Mouse (Mus musculus) inflammation-experienced regulatory T-cells, adult 6 months (primary cell): Measurements from ENCODE around the gene Mfap3. TPM values are rescaled to one million over a fixed set of nuclear protein-coding genes. Genes with fewer than 3 reads are reported as not detected.
"Not testable (repeated sequence)": the region's sequence is repeated elsewhere in the genome, so short reads cannot be mapped to it uniquely, and the experiment has no call there.

ENCODE experiments used
- ATAC-seq: one replicate; pipeline ENCODE4 v1.8.0; 2017
- polyA plus RNA-seq, 3 experiments: library from polyadenylated mRNA; unstranded; fragments of 100-300 nt; shearing (Covaris generic); gene quantifications; one replicate each; pipeline ENCODE4 v1.2.1; 2017

The Mfap3 gene
- polyA plus RNA-seq, 3 experiments from 2014 or later, result 32.1 to 45.2 (median 40.2) TPM

DNA sequence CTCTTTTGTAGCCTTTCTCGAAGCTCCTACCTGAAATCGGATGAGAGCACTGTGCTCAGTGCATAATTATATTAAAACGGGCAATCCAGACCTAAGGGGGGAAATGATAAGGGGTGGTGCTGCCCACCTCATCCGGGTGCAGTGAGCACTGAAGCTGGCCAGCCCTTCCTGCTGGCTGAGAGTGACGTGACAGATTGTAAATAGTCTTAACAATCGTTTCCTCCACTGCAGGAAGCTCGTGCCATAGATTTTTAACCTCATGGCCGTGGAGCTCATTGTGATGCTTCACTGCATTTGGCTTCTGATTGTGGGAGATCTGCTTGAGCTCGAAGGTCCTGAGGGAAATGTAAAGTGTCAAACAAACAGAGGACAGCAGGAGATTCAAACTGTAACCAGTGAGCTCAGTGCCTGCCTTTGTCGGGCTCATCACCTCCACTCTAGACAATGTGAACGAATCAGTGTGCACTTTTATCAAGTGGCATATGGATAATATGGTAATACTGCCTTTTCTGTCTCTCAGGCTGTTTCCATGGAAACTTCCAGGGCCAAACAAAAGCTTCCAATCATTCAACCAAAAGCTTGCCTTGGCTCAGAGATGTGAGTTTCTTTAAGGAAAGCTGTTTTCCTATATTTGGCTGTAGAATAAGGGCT is 13.0 kb downstream of the Mfap3 start:
- ATAC-seq, result no peak

DNA sequence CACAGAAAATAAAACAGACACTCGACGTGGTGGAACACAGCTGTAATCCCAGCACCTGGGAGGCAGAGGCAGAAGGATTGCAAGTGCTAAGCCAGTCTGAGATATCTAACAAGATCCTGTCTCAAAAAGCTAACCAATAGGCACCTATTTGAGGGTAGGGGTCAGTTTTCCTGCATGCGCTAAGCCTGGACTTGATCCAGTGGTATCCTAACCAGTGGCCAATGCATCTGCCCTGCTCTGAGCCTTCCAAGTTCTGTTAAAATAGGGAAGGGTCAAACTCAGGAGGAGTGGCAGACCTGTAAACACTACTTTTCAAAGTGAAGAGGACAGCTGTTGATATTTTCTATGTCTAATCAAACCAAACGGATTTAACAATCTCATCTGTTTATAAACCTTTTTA is 13.8 kb downstream of the Mfap3 start:
- ATAC-seq, result no peak

- ATAC-seq, result no peak
Observed at GRCm38 (mm10) chr11:57535912-57536311, 17.4 kb downstream of the Mfap3 start.

DNA sequence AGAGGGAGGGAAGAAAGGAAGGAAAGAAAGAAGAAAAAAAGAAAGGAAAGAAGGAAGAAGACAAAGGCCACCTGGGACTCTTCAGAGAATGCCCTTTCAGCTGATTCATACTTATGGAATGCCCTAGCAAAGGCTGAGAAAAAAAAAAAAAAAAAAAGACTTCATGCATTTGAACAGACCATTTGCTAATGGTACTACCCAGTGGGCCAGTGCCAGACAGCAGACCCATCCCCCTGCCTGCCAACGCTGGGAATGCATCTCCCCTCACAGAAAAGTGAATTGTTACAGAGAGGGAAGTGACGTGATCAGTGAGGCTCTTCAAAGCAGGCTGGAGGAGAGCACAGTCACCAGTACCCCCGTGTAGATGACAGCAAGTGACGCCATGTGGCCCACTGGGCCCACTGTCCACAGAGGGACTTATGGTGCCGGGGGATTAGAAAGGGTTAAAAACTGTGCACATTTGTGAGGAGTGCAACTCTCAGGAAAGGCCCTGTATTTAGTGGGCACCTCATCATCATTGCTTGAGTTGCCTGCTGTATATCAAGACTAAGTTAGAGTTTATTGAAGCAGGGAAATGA is 21.5 kb downstream of the Mfap3 start:
- ATAC-seq, result no peak

DNA sequence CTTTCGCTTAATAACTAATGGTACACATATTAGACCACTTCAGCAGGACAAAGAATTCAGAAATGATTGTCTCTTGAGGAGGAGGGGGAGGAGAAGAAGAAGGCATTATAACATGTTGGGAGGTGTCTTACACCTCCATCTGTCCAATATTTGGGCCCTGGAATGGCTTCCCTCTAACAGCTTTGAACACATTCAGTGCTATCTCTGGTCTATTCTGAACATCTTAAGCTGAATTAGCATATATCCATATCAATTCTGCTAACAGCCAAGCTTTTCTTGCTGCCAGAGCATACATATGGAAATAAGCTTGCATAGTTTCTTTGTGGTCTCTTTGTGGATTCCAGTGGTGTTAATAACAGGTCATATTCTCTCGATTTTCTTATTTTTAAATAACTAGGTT is 22.2 kb downstream of the Mfap3 start:
- ATAC-seq, result no peak

DNA sequence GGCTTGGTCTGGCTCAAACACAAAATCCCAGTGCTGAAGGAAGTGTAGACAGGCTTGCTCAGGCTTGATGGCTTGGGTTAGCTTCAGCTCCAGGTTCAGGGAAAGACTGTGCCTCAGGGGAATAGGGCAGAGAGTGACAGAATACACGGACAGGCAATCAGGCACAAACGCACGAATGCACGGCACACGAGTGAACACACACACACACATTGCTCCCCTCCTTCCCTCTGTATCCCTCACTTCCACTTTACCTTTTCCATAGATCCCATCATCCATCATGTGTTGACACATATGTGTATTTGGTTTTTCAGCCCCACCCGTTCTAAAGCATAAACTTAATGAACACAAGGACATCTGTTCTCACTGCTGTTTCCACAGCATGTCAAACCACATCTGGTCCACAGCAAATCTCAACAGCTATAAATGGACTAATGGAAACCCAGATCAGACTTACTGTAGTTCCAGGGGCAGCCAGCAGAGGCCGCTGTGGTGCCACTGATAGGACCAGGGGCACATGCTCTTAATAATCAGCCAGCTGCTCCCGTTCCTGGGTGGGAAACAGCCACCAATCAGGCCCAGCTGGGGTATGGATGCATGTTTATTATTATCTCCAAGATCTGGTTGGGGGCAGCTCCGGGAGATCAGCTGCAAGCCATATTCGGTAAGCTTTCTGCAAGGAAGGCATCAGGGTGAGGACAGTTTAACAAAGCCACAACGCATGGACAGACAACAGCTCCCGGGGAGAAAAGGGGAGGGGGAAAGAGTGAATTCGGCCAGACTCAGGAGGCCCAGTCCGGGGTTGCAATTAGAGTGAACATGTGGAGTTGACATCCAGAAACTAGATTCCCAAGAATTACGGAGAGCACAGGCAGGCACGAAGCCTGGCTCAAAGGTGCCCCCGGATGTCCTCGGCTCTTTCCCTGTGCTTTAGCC is 30.4 kb downstream of the Mfap3 start:
- ATAC-seq, result peak; percentile 54

DNA sequence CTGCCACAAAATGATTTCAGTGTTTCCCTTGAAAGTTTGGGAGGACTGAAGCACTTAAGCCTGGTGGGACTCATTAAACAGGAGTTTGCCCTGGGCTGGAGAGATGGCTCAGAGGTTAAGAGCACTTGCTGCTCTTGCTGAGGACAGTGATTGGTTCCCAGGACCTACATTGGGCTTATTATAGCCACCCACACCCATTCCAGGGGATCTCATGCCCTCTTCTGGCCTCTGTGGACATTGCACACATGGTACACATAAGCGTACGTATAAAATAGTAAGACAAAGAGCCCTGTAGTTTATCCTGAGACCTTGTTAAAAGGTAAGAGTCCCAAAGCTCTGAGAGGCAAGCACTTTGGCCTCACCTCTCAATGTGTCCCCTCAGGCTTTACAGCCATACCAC is 31.8 kb downstream of the Mfap3 start:
- ATAC-seq, result no peak

- ATAC-seq, result no peak
Observed at GRCm38 (mm10) chr11:57551016-57551415, 32.6 kb downstream of the Mfap3 start.

GRCm38 (mm10) chr11:57553015-57553780 is 34.7 kb downstream of the Mfap3 start:
- ATAC-seq, result no peak

DNA sequence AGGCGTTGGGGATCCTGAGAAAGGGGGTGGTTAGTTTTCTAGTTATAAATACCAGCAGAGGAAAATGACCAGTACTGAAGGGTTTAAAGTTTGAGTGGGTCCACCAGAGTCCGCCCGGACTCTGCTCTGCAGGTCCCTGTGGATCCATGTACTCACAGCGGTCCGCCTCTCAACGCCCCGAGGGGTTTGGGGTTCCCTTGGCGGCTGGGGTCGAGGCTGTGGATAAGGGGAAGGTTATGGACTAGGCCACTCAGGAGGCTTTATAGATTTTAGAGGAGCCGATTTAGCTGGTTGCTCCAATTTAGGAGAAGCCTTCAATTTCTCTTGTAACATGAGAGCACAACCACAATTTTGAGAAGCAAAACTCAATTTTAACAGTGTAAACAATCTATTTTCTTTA is 39.5 kb downstream of the Mfap3 start:
- ATAC-seq, result not testable (repeated sequence)

DNA sequence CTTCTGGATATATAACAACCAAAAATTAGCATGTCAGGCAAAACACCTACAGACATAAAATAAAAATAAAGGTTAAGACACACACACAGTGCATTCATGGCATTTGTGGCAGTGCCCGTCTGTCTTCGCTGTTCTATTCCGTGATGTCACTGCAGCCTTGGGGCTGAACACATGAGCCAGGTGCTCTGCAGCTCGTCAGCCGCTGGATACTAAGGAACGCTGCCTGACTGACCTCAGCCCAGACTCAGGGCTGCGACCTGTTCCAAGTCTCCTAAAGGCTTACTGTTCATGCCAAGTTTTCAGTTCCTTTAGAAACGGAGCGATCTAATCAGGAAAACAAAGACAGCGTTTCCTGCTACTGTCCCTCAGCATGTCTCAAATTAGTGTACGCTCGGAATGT is 46.1 kb downstream of the Mfap3 start:
- no peak for ATAC-seq

DNA sequence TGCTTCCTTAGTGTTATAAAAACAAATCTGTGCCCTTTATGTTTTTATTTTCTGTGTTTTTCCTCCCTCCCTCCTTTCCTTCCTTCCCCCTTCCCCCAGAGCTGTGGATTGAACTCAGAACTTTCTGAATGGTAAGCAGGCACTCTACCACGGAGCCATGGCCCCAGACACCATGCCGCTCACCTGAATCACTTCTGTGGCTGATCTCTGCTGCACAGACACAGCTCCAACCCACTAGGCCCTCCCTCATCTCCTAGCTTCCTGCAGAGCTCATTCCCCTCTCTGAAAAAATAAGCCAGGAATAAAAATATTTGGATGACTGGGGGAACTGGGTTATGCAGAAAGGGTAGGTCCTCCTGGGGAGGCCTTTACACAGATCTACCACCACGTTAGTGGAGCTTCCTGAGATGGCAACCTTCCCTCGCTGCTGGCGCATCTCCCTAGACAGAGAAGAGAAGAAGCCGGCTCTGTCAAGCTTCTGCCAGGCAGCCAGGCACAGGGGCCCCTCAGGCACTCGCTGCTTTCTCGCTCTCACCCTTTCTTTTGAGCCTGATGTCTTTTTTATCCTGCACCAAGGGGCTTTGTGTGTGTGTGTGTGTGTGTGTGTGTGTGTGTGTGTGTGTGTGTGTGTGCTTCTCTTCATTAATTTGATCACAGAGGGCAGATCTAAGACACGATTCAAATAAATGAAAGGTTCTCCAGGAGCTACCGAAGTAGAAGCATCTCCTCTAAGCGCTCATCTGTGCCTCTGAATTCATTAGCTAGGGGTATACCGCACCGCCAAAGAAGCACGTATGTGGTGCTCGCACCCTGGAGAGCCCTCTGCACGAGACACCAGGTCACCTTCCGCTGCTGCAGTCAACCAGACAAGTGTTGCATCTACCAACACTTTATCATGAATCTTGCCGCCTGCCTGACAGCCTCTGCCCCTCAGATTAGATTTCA is 47.9 kb downstream of the Mfap3 start:
- no peak for ATAC-seq

DNA sequence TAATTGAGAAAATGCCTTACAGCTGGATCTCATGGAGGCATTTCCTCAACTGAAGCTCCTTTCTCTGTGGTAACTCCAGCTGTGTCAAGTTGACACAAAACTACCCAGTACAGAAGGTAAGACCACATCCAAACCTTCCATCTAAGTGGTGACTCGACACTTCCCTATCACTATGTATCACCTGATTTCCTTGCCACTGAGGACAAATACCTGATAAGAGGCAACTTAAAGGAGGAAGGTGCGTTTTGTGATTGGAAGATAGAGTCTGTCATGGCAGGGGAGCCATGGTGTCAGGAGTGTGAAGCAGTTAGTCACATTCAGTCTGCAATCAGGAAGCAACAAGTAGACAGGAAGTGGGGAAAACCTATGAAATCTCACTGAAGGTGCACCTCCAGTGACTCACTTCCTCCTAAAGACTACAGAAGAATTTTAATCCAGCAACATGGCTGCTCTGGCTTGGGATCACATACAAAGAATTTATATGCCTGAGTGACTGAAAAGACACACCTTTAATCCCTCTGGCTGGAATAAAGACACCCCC is 50.6 kb downstream of the Mfap3 start:
- ATAC-seq, result no peak

GRCm38 (mm10) chr11:57571035-57571434 is 52.6 kb downstream of the Mfap3 start:
- no peak for ATAC-seq

DNA sequence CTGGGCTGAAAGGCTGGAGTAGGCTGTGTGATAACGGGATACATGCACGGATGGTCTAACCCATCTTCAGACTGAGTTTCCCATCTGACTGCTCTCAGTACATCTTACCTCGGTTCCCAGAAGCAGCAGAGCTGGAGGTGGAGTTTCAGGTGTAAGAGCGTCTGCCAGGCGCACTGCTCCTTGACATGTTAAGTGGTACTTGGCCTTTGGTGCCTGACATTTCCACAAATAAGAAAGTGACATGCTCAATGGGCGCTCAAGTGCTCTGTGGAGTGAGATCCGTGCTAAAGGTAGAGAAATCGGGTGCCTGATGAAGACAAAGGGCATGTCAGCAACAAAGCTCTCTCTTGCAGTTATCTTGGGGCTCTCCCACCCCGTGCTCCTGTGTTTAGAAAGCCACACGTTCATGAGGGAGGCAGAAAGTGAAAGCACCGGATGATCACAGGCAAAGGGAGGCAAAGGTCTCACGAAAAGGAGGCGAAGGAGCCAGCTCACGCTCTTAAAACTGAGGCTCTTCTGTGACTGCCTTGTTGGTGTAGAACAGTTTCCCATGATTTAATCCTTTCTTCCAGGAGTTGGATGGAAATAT is 55.3 kb downstream of the Mfap3 start:
- ATAC-seq, result peak; percentile 58

DNA sequence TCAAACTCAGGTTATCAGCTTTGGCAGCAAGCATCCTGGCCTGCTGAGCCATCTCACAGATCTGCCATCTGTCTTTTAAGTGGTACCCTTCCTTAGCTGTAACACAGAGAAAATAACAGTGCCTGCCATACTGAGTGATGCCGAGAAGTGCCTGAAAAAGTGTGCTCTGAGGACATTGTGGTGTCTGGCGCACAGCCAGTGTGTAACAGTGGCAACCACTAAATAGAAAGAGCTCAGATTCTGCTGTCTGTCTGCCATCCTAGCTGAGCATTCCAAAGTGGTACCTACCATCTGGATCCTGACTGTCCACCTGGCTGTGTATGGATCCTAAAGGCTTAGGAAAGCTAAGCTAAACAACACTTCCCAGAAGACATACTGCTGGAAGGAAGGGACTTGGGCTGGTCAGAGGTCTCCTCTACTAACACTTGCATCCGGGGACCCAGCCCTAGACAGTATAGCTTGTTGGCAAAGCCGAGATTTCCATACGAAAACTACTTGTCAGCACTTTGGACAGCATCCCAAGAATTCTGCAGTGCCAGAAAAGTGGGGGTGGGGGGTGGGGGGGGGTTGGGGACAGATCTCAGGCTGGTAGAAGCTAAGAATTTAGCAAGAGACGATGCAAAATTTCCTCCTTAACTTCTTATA is 58.5 kb downstream of the Mfap3 start:
- ATAC-seq, result no peak

- no peak for ATAC-seq
Observed at GRCm38 (mm10) chr11:57582818-57583635, 64.6 kb downstream of the Mfap3 start.
